Mouse (Mus musculus): ENCODE data around the gene Spata48. TPM values are rescaled to one million over a fixed set of nuclear protein-coding genes. Genes with fewer than 3 reads are reported as not detected.

Gene Spata48
- polyA plus RNA-seq (2014; fragmentation: Illumina TruSeq; extraction: RNeasy Lipid Tissue Mini Kit (QIAGEN cat#74804); ENCODE audit: insufficient read depth, low read depth, low replicate concordance), result not detected

DNA sequence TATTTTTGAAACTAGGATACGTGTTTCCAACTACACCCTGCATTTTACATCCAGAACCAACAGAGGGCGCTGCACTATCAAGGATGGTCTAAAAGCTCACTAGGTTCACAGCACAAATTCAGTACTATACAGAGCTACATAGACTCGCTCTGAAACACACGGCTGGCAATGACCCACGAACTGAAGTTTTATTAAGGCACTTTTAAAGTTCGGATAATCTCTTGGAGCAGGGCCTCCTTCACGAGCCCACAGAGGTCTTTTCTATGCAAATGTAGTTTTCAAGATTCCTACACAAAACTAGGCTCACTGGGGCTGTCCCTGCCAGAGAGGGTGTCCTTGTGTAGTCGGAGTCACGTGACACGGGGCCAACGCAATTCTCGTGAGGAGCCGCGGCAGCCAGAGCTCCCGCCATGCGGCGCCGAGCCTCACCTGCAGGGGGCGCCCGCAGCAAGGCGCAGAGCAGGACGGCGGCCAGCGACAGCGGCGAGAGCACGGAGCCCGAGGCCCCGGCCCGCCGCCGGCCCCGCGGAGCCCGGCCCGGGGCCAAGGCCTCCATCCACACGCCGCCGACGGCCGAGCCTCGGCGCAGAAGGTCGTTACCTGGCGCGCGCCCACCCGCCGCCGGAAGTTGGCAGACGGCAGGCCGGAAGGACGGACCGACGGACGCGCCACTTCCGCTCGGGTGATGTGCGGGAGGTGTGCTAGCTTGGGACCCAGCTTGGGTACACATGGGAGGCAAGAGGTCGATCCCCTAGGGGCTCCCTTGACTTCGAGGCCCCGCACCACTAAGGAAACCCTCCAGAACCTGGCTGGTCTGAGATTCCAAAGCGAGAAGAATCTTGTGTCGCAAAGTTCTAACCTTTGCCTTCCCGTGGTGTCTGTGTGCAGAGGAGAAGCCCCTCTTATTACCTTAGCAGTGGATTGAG lies at the start of gene Spata48, which contains the start of gene Zpbp:
Spata48 (plus strand) TSS at position 460 of the 926 bp plus-strand sequence.
Zpbp (minus strand) TSS at position 774 of the 926 bp plus-strand sequence.

Other genes with a start within 250 kb of the Spata48 start
- 0.12 TPM for gene Zpbp, start 314 bp downstream of the Spata48 start, polyA plus RNA-seq (2014; fragmentation: Illumina TruSeq; extraction: RNeasy Lipid Tissue Mini Kit (QIAGEN cat#74804); ENCODE audit: insufficient read depth, low read depth, low replicate concordance)
- gene 4930512M02Rik, start 165.7 kb downstream of the Spata48 start, polyA plus RNA-seq (2014; fragmentation: Illumina TruSeq; extraction: RNeasy Lipid Tissue Mini Kit (QIAGEN cat#74804); ENCODE audit: insufficient read depth, low read depth, low replicate concordance), result not detected
- gene Ikzf1, start 222.9 kb downstream of the Spata48 start, polyA plus RNA-seq (2014; fragmentation: Illumina TruSeq; extraction: RNeasy Lipid Tissue Mini Kit (QIAGEN cat#74804); ENCODE audit: insufficient read depth, low read depth, low replicate concordance), result 7.5 TPM